Mouse (Mus musculus) CD4-positive helper T cell, adult 2 months (primary cell): ENCODE results near the gene Spns2.

Experiments used
- DNase-seq: peaks from one replicate; pipeline ENCODE4 v3.0.0-alpha.2; 2012; ENCODE audit warnings: low read depth, missing footprints, low spot score

Spns2 gene

GRCm38 (mm10) chr11:72411093-72411921 lies 78.4 kb downstream of the Spns2 start, which contains the start of gene Smtnl2:
Gene Smtnl2 (minus strand): TSS chr11:72411713.
- DNase-seq = no peak

- no peak for DNase-seq
These were observed 79.1 kb downstream of the Spns2 start for GRCm38 (mm10) chr11:72410521-72411092.

GRCm38 (mm10) chr11:72409649-72410385 lies 79.9 kb downstream of the Spns2 start:
- DNase-seq = no peak

- DNase-seq = no peak
These were observed 81.1 kb downstream of the Spns2 start for GRCm38 (mm10) chr11:72408451-72409170.

- DNase-seq = no peak
These were observed 82.1 kb downstream of the Spns2 start for GRCm38 (mm10) chr11:72407574-72407973.

GRCm38 (mm10) chr11:72407081-72407480 lies 82.6 kb downstream of the Spns2 start:
- DNase-seq = no peak

- DNase-seq = no peak
These were observed 83.5 kb downstream of the Spns2 start for GRCm38 (mm10) chr11:72406079-72406675.

- DNase-seq = no peak
These were observed 84.2 kb downstream of the Spns2 start for GRCm38 (mm10) chr11:72405532-72405931.

- no peak for DNase-seq
These were observed 86.7 kb downstream of the Spns2 start for GRCm38 (mm10) chr11:72402969-72403368.

- no peak for DNase-seq
These were observed 87.7 kb downstream of the Spns2 start for GRCm38 (mm10) chr11:72402017-72402416.
